Mouse (Mus musculus) pancreas, adult 10 weeks (tissue): Measurements from ENCODE around the gene Gak. TPM values are rescaled to one million over a fixed set of nuclear protein-coding genes. Genes with fewer than 3 reads are reported as not detected.

Experiments used
- polyA plus RNA-seq: library from polyadenylated mRNA; stranded (reverse); fragments of 350-450 nt; fragmentation: Illumina TruSeq; extraction: RNeasy Lipid Tissue Mini Kit (QIAGEN cat#74804); gene quantifications from one replicate; pipeline ENCODE4 v1.2.3, GENCODE M21; 2015; ENCODE audit warnings: low read depth, low replicate concordance; ENCODE audit not compliant: insufficient read depth

The Gak gene
- 18.7 TPM for polyA plus RNA-seq

GRCm38 (mm10) chr5:108629634-108630483 lies at the start of gene Gak, which contains the start of gene Tmem175:
TSS of gene Gak (minus strand) at chr5:108629755.
TSS of gene Tmem175 (plus strand) at chr5:108629770.

GRCm38 (mm10) chr5:108675251-108675816 lies 45.8 kb upstream of the Gak start, which contains the start of gene Slc26a1:
TSS of gene Slc26a1 (minus strand) at chr5:108675569.

GRCm38 (mm10) chr5:108668977-108669936 lies 39.7 kb upstream of the Gak start, which contains the start of gene Dgkq:
TSS of gene Dgkq (minus strand) at chr5:108669672.

GRCm38 (mm10) chr5:108659698-108660631 lies 30.4 kb upstream of the Gak start, which contains the start of gene Idua:
TSS of gene Idua (plus strand) at chr5:108660331.

GRCm38 (mm10) chr5:108549489-108550206 lies 79.9 kb downstream of the Gak start, which contains the start of gene Cplx1:
TSS of gene Cplx1 (minus strand) at chr5:108550024.

Other genes with a start within 250 kb of the Gak start
- gene Pde6b, start 241.4 kb downstream of the Gak start, polyA plus RNA-seq, result not detected
- gene Atp5k, start 195.3 kb downstream of the Gak start, polyA plus RNA-seq, result 167 TPM
- gene Mfsd7a, start 180.9 kb downstream of the Gak start, polyA plus RNA-seq, result 3.0 TPM
- 3.7 TPM for gene Pcgf3, start 168.5 kb downstream of the Gak start, polyA plus RNA-seq
- gene Cplx1, start 79.7 kb downstream of the Gak start, polyA plus RNA-seq, result 0.50 TPM
- 4.6 TPM for gene Tmem175, start within 50 bp of the Gak start, polyA plus RNA-seq
- 6.5 TPM for gene Idua, start 30.6 kb upstream of the Gak start, polyA plus RNA-seq
- 5.6 TPM for gene Dgkq, start 39.9 kb upstream of the Gak start, polyA plus RNA-seq
- gene Slc26a1, start 45.8 kb upstream of the Gak start, polyA plus RNA-seq, result not detected
- gene Fgfrl1, start 62.6 kb upstream of the Gak start, polyA plus RNA-seq, result 2.8 TPM
- gene Rnf212, start 145.2 kb upstream of the Gak start, polyA plus RNA-seq, result 11.1 TPM
- 76.2 TPM for gene Tmed11, start 165.6 kb upstream of the Gak start, polyA plus RNA-seq
- 0.33 TPM for gene Vmn2r8, start 179.1 kb upstream of the Gak start, polyA plus RNA-seq
- not detected for gene Vmn2r9, start 222.8 kb upstream of the Gak start, polyA plus RNA-seq